Mouse (Mus musculus): ENCODE results near the gene Galnt6. TPM values are rescaled to one million over a fixed set of nuclear protein-coding genes. Genes with fewer than 3 reads are reported as not detected.

Galnt6 gene
- polyA plus RNA-seq (2015; fragmentation: Illumina TruSeq; extraction: RNeasy Lipid Tissue Mini Kit (QIAGEN cat#74804); ENCODE audit: insufficient read depth, low read depth, low replicate concordance) = 6.6 TPM

GRCm38 (mm10) chr15:100729281-100729985 is at the start of gene Galnt6:
TSS of gene Galnt6 (minus strand) at chr15:100729376.

GRCm38 (mm10) chr15:100761419-100762185 is 32.4 kb upstream of the Galnt6 start, which contains the start of gene Slc4a8:
TSS of gene Slc4a8 (plus strand) at chr15:100761747.

GRCm38 (mm10) chr15:100687430-100687971 is 41.7 kb downstream of the Galnt6 start, which contains the start of gene Cela1:
TSS of gene Cela1 (minus strand) at chr15:100687921.

GRCm38 (mm10) chr15:100669337-100669736 is 59.8 kb downstream of the Galnt6 start, which contains the start of gene Bin2:
TSS of gene Bin2 (minus strand) at chr15:100669553.

Other genes with a start within 250 kb of the Galnt6 start
- 0.59 TPM for gene Csrnp2, start 233.9 kb downstream of the Galnt6 start, polyA plus RNA-seq (2015; fragmentation: Illumina TruSeq; extraction: RNeasy Lipid Tissue Mini Kit (QIAGEN cat#74804); ENCODE audit: insufficient read depth, low read depth, low replicate concordance)
- 4.5 TPM for gene Tfcp2, start 177.4 kb downstream of the Galnt6 start, polyA plus RNA-seq (2015; fragmentation: Illumina TruSeq; extraction: RNeasy Lipid Tissue Mini Kit (QIAGEN cat#74804); ENCODE audit: insufficient read depth, low read depth, low replicate concordance)
- 6.3 TPM for gene Pou6f1, start 129.4 kb downstream of the Galnt6 start, polyA plus RNA-seq (2015; fragmentation: Illumina TruSeq; extraction: RNeasy Lipid Tissue Mini Kit (QIAGEN cat#74804); ENCODE audit: insufficient read depth, low read depth, low replicate concordance)
- gene Dazap2, start 114.0 kb downstream of the Galnt6 start, polyA plus RNA-seq (2015; fragmentation: Illumina TruSeq; extraction: RNeasy Lipid Tissue Mini Kit (QIAGEN cat#74804); ENCODE audit: insufficient read depth, low read depth, low replicate concordance) = 33.7 TPM
- 13.7 TPM for gene Smagp, start 92.4 kb downstream of the Galnt6 start, polyA plus RNA-seq (2015; fragmentation: Illumina TruSeq; extraction: RNeasy Lipid Tissue Mini Kit (QIAGEN cat#74804); ENCODE audit: insufficient read depth, low read depth, low replicate concordance)
- 0.92 TPM for gene Bin2, start 59.8 kb downstream of the Galnt6 start, polyA plus RNA-seq (2015; fragmentation: Illumina TruSeq; extraction: RNeasy Lipid Tissue Mini Kit (QIAGEN cat#74804); ENCODE audit: insufficient read depth, low read depth, low replicate concordance)
- gene Cela1, start 41.5 kb downstream of the Galnt6 start, polyA plus RNA-seq (2015; fragmentation: Illumina TruSeq; extraction: RNeasy Lipid Tissue Mini Kit (QIAGEN cat#74804); ENCODE audit: insufficient read depth, low read depth, low replicate concordance) = 68,923 TPM
- 0.72 TPM for gene Slc4a8, start 32.4 kb upstream of the Galnt6 start, polyA plus RNA-seq (2015; fragmentation: Illumina TruSeq; extraction: RNeasy Lipid Tissue Mini Kit (QIAGEN cat#74804); ENCODE audit: insufficient read depth, low read depth, low replicate concordance)
- gene Scn8a, start 140.5 kb upstream of the Galnt6 start, polyA plus RNA-seq (2015; fragmentation: Illumina TruSeq; extraction: RNeasy Lipid Tissue Mini Kit (QIAGEN cat#74804); ENCODE audit: insufficient read depth, low read depth, low replicate concordance) = 0.50 TPM